Mouse (Mus musculus) liver, postnatal 0 days (tissue): ENCODE measurements around the gene Zdhhc14. TPM values are rescaled to one million over a fixed set of nuclear protein-coding genes. Genes with fewer than 3 reads are reported as not detected.

ENCODE experiments used
- ATAC-seq: fragments of 200-750 bp; cut with Nextera tagmentation; 2 replicates; pipeline ENCODE4 v1.8.0; 2017; ENCODE audit warnings: mild to moderate bottlenecking, moderate library complexity
- DNase-seq: peaks from one replicate; pipeline ENCODE4 v3.0.0-alpha.2; 2016
- H3K27ac ChIP-seq: fragments of 300-500 bp; sonication (generic); 2 replicates; pipeline ENCODE4 v1.5.1; 2014; ENCODE audit warnings: antibody characterized with exemption, moderate library complexity, mild to moderate bottlenecking, low read depth
- H3K27me3 ChIP-seq: fragments of 300-500 bp; sonication (generic); 2 replicates; pipeline ENCODE4 v1.6.1; 2014; ENCODE audit warnings: low read length, control low read depth, mixed read lengths; ENCODE audit not compliant: insufficient read depth
- H3K36me3 ChIP-seq: fragments of 300-500 bp; sonication (generic); replicated peaks from 2 replicates; pipeline ENCODE4 v1.6.1; 2014; ENCODE audit warnings: mild to moderate bottlenecking, control low read depth, low read length, moderate library complexity, mixed read lengths; ENCODE audit not compliant: insufficient read depth
- H3K4me1 ChIP-seq: fragments of 300-500 bp; sonication (generic); 2 replicates; pipeline ENCODE4 v1.6.1; 2014; ENCODE audit warnings: antibody characterized with exemption, mild to moderate bottlenecking, control low read depth; ENCODE audit not compliant: insufficient read depth
- H3K4me2 ChIP-seq: fragments of 300-500 bp; sonication (generic); 2 replicates; pipeline ENCODE4 v1.6.1; 2014; ENCODE audit warnings: low read depth, mild to moderate bottlenecking, low read length, moderate library complexity, mixed read lengths
- H3K4me3 ChIP-seq: fragments of 300-500 bp; sonication (generic); 2 replicates; pipeline ENCODE4 v1.5.1; 2014; ENCODE audit warnings: low read depth, low read length
- H3K9ac ChIP-seq: fragments of 300-500 bp; sonication (generic); replicated peaks from 2 replicates; pipeline ENCODE4 v1.6.1; 2014; ENCODE audit warnings: mild to moderate bottlenecking, moderate library complexity
- H3K9me3 ChIP-seq: fragments of 300-500 bp; sonication (generic); 2 replicates; pipeline ENCODE4 v1.6.1; 2016; ENCODE audit warnings: mild to moderate bottlenecking, control low read depth, low read length, mixed read lengths
- CTCF ChIP-seq: sonication (generic); IDR thresholded peaks from 2 replicates; pipeline ENCODE4 v1.5.1; 2016; ENCODE audit warnings: antibody characterized with exemption, low read depth
- EP300 ChIP-seq: IDR thresholded peaks from 2 replicates; pipeline ENCODE4 v1.6.1; 2016; ENCODE audit warnings: antibody characterized with exemption, low read depth, mild to moderate bottlenecking
- WGBS: fragments of 180-500 bp; shearing (Covaris S2); extraction: QIAGEN DNeasy Blood & Tissue Kit; methylation state at CpG from one replicate; pipeline ENCODE4 v1.1.7; 2014; ENCODE audit not compliant: insufficient replicate concordance; 5-methylcytosine and 5-hydroxymethylcytosine counted together
- polyA plus RNA-seq: library from polyadenylated mRNA; unstranded; fragments of >200 nt; fragmentation: Nextera tagmentation; extraction: Ambion mirVana; gene quantifications from 2 replicates; pipeline ENCODE4 v1.2.1, GENCODE M21; 2015

The Zdhhc14 gene
- polyA plus RNA-seq, 1 experiment from 2014 or later = 2.7 TPM

GRCm38 (mm10) chr17:5467177-5467576, 25.2 kb upstream of the Zdhhc14 start:
- Histone ChIP-seq H3K4me2 (no peak overlapping the region), H3K9ac (no peak overlapping the region), H3K27me3 (no peaks in the 10 kb centered on the region), H3K4me1 (no peaks in the 10 kb centered on the region), H3K4me3 (no peak overlapping the region), H3K27ac (no peak overlapping the region), H3K9me3 (no peaks in the 10 kb centered on the region), H3K36me3 (no peaks in the 10 kb centered on the region)
- ATAC-seq (no peak), DNase-seq (no peak)
- TF ChIP-seq CTCF = peak; percentile 15; the same call in 1 of the 2 replicates
- TF ChIP-seq EP300 = no peak
- 48% methylated on average over 4 of the region's 4 CpGs for WGBS

GRCm38 (mm10) chr17:5472268-5472667, 20.1 kb upstream of the Zdhhc14 start:
- no peak for TF ChIP-seq EP300
- no peak for TF ChIP-seq CTCF
- no peaks in the 10 kb centered on the region for H3K9me3 ChIP-seq
- no peak overlapping the region for H3K4me3 ChIP-seq
- no peak overlapping the region for H3K27ac ChIP-seq
- ATAC-seq (no peak), DNase-seq (peak; percentile 46)
- no peaks in the 10 kb centered on the region for H3K36me3 ChIP-seq
- 34% methylated on average over 3 of the region's 3 CpGs for WGBS
- H3K4me1 ChIP-seq = no peaks in the 10 kb centered on the region
- H3K27me3 ChIP-seq = no peaks in the 10 kb centered on the region
- no peak overlapping the region for H3K4me2 ChIP-seq
- no peak overlapping the region for H3K9ac ChIP-seq

DNA sequence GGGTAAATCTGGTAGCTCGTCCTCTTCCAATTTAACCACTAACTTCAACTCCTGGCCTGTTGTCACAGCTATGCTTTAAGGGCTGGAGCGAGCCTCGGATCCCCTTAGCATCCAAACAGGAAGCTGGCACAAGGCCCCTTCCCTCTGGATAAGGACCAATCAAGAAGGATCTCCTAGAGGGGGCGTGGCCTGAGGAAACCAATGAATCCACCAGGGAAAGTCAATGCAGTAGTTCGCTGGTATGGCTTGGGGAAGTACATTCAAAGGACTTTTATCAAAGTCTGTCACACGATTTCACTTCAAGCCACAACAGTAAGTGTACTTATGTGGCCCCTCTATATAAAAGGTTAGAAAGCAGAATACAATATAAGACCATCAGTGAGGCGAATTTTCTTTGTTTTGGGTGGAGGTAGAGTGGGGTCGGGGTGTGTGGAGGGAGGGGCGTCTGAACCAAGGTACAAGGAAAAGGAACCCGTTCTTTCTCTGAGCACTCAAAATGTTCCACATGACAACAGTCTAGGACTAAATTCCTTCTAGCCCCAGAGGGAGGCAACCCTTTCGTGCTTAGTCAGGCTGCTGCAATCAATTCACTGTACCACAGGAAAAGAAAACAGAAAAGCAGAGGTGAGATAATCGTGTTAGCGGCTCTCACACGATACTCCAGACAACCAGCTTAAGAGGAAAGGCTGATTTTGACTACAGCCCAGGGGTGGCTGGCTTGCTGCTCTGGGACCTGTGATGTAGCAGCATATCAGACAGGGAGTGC, 16.2 kb upstream of the Zdhhc14 start:
- Histone ChIP-seq H3K27ac (no peak overlapping the region), H3K9ac (no peak overlapping the region), H3K27me3 (no peaks in the 10 kb centered on the region), H3K36me3 (no peaks in the 10 kb centered on the region), H3K4me2 (no peak overlapping the region), H3K4me3 (no peak overlapping the region), H3K4me1 (no peaks in the 10 kb centered on the region), H3K9me3 (no peaks in the 10 kb centered on the region)
- TF ChIP-seq EP300 = no peak
- no peak for TF ChIP-seq CTCF
- no peak for ATAC-seq
- no peak for DNase-seq
- 45% methylated on average over 14 of the region's 14 CpGs for whole genome bisulfite sequencing

GRCm38 (mm10) chr17:5483456-5483855, 8.9 kb upstream of the Zdhhc14 start:
- Histone ChIP-seq H3K36me3 (no peaks in the 10 kb centered on the region), H3K4me1 (peaks cover 16% of the 10 kb centered on the region), H3K4me3 (no peak overlapping the region), H3K27me3 (no peaks in the 10 kb centered on the region), H3K9ac (no peak overlapping the region), H3K9me3 (no peaks in the 10 kb centered on the region), H3K27ac (no peak overlapping the region), H3K4me2 (no peak overlapping the region)
- WGBS = 51% methylated on average over 4 of the region's 4 CpGs
- TF ChIP-seq EP300 = no peak
- no peak for TF ChIP-seq CTCF
- ATAC-seq = no peak
- DNase-seq = no peak

- H3K9me3 ChIP-seq = no peaks in the 10 kb centered on the region
- H3K36me3 ChIP-seq = no peaks in the 10 kb centered on the region
- no peak overlapping the region for H3K9ac ChIP-seq
- ATAC-seq (peak; percentile 94), DNase-seq (no peak)
- 85% methylated on average over 1 of the region's 1 CpGs for WGBS
- peak overlapping the region; percentile 57; the same call in 1 of the 2 replicates for H3K27ac ChIP-seq
- TF ChIP-seq CTCF (no peak), EP300 (peak; percentile 65)
- H3K27me3 ChIP-seq = no peaks in the 10 kb centered on the region
- no peak overlapping the region for H3K4me3 ChIP-seq
- peaks cover 16% of the 10 kb centered on the region for H3K4me1 ChIP-seq
- no peak overlapping the region for H3K4me2 ChIP-seq
Observed at GRCm38 (mm10) chr17:5484663-5485062, 7.7 kb upstream of the Zdhhc14 start.

- no peaks in the 10 kb centered on the region for H3K36me3 ChIP-seq
- ATAC-seq = no peak
- 50% methylated on average over 9 of the region's 9 CpGs for WGBS
- no peak overlapping the region for H3K4me2 ChIP-seq
- no peak overlapping the region for H3K4me3 ChIP-seq
- peaks cover 20% of the 10 kb centered on the region for H3K4me1 ChIP-seq
- no peak overlapping the region for H3K27ac ChIP-seq
- DNase-seq = no peak
- no peak for TF ChIP-seq CTCF
- TF ChIP-seq EP300 = no peak
- no peak overlapping the region for H3K9ac ChIP-seq
- H3K9me3 ChIP-seq = no peaks in the 10 kb centered on the region
- no peaks in the 10 kb centered on the region for H3K27me3 ChIP-seq
Observed at GRCm38 (mm10) chr17:5488156-5488555, 4.2 kb upstream of the Zdhhc14 start.
